Mouse (Mus musculus) B cell, adult 2 months (primary cell): ENCODE measurements around the gene Setd5.
A peak's percentile ranks its signal among the peaks of the same experiment; 100 is the strongest.

Source experiments
- DNase-seq, 2 experiments: peaks; one replicate each; pipeline ENCODE4 v3.0.0; 2022

Gene Setd5

DNA sequence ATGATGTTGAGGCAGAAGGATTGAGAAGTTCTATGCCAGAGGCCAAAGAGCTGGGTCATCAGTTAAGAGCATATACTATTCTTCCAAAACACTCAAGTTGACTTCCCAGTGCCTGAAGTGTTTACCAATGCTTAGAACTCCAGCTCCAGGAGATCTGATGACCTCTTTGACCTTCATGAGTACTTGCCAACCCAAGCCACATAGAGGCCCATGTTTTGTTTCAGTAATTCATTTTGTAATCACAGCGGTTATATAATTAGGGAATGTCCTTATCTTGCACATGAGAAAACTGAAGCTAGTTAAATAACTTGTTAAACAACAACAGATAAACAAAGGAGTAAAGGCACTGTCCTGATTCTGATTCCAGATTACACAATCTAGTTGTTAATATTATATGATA, 67.6 kb downstream of the Setd5 start:
- DNase-seq = no peak

DNA sequence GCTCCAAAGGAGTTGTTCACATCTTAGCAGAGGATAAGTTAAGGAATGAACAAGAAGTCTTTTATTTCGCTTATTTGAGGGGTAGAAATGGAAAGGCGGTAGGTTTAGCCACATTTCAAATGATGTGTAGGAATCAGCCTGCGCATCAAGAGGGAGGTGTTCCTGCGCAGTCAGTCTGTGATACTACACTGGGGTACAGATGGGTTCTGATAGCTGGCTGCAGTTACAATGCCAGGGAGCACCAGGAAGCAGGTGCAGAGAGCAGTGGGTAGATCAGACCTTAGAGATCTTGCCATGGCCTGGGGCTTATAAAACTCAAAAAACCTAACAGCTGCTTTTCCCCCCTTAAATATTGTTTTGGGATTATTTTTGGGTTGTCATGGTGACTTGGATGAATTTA, 68.1 kb downstream of the Setd5 start:
- no peak for DNase-seq

DNA sequence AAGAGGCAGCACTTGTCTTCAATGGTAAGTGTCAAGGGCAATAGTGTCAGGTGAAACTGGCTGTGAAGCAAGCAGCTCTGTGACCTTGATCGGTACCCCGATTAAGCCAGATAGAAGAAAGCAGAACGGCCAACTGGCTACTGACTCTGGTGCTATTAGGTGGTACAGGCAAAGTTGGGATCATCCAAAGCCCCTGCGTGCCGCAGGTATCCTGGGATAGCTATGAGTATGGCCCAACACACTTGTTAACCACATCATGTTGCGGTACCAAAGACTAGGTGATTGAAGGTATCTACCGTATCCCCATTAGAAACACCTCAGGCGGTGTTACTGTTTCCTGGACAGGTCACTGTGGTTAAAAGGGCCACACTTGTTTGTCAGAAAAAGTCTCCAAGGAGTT, 76.9 kb downstream of the Setd5 start:
- no peak for DNase-seq

DNA sequence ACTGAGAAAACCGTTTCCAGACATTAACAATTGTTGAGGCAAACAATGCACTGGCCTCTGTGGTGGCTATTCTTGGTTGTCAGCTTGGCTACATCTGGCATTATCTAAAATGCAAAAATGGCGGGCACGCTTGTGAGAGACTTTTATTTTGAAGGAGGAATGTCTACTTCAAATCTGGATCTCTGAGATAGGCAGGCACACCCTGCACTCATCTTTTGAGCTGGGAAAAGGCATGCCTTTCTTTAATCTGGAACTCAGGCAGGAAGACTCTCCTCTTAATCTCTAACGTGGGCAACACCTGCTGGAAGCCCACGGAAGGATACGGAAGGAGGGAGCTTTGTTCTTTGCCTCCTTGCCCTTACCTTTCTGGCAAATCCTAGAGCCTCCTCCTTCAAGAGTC, 77.7 kb downstream of the Setd5 start:
- no peak for DNase-seq

DNA sequence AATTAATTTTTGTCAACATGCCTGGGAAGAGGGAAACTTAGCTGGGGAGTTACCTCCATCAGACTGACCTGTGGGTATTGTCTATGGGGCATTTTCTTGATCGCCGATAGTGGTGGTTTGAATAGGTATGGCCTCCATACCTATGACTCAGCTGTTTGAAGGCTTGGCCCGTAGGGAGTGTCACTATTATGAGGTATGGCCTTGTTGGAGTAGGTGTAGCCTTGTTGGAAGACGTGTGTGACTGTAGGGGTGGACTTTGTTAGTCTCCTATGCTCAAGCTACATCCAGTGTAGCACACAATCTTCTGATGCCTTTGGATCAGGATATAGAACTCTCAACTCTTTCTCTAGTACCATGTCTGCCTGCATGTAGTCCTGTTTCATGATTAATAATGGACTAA, 78.9 kb downstream of the Setd5 start:
- DNase-seq = no peak

DNA sequence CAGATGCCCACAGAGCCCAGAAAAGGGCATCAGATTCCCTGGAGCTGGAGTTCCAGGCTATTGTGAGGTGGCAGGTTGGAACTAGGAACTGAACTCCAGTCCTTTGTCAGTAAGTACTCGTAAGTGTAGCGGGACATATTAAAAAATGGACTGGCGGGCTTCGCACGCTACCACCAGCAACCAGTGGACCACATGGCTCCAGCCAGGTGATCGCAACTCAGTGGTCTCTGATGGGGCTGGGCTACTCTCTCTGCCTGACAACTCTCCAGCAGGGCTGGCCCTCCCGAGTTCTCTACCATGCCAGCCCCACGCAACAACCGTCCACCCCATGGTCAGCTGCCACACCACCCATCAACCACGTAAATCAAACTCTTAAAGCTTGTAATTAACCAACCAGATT, 82.9 kb downstream of the Setd5 start:
- DNase-seq = no peak

DNA sequence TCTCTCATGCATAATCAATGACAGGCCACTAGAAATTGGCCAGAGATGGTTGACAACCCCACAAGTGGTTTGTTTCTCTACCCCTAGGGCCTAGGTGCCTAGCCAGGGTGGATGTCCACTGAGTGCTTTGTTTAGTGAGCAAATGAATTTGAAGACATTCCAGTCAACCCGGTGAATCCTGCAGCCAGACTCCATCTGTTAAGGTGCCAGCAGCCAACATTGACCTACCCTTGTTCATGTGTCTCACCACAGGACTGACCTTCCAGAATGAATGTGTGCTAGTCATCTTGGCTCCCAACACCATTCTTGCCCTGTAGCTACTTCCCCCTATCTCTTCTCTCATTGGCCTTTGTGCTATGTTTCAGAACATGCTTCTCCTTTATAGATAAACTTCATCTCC, 84.8 kb downstream of the Setd5 start:
- DNase-seq = no peak

DNA sequence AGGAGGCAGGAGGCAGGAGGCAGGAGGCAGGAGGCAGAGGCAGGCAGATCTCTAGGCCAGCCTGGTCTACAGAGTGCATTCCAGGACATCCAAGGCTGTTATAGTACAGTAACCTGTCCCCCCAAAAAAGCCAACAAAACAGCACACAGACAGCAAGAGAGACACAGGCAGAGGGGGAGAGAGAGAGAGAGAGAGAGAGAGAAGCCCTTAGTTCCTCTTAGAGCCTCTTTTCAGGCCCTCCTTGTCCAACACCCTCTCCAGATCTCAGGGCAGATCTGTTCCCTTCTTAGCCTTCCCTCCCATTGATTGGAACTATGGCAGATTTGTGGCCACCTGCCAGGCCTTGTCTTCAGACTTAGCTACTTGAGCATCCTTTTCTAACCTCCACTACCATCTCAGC, 86.3 kb downstream of the Setd5 start:
- no peak for DNase-seq

DNA sequence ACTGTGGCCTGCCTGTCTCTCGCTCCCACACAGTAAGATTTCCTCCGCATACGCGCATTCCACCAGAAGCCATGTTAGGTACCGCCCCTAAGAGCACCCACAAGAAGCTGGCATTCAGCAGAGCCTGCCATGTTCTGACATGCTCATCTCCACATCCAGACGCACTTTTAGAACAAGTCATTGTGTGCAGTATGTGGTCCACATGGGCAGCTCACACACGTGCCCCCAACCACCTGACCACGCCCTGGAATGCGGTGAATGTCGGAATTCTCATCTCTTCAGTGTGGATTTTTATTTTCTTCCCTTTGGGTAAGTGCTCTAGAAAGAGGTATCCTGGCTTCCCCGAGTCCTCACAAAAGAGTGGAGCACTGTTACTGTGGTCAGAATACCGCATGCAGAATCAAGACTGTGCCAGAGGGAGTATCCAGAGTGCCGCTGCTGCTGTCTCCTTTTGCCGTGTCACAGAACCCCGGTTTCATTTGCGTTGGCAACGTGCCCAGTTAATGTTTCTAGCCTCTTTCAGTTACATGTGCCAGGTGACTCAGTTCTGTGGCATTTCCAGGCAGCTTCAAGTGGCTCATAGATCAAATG, 89.6 kb downstream of the Setd5 start:
- DNase-seq = no peak

DNA sequence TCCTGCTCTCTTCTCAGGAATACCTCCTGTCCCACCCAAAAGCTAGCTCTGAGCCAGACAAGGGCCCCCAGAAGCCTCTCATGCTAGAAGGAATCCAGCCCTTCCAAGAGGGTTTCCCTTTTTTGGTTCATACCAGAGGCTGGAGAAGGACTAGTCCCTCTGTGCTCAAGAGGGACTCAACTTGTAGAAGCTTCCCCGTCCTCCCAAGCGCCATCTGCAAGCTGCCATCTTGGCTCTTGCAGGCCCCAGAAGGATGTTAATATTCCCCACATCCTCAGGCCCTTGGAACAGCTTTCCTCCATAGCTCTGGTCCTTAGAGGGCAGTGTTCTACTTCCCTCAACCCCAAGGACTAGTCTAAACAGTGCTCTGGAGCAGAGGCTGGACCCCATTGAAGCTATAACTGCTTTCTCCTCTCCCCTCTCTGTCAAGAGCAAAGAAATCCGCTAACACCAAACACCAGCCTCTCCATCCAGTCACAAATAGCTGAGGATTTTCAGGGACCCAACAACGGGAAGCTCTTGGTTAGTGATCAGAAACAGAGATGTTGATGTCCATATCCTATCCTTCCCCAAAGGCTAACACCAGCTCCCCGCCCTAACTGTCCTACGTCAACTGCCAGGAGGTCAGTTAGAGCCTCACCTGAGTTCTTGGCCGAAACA, 91.3 kb downstream of the Setd5 start:
- no peak for DNase-seq

DNA sequence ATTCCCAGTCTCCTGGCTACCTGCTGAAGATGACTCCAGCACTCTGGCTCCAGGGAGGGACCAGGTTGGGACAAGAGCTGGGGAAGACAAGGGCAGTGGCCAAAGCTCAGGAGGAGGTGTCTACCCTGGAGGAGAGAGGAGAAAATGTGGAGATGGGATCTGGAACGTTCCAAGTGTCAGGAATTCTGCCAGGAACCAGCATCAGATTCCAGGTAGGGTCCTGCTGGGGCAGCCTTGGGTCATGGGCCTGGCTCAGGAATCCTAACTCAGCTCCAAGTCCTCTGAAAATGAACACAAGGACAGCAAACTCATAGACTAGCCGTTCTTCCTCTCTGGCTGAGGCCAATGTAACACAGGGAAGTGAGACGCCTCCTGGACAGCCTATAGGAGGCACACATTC, 92.7 kb downstream of the Setd5 start:
- no peak for DNase-seq

DNA sequence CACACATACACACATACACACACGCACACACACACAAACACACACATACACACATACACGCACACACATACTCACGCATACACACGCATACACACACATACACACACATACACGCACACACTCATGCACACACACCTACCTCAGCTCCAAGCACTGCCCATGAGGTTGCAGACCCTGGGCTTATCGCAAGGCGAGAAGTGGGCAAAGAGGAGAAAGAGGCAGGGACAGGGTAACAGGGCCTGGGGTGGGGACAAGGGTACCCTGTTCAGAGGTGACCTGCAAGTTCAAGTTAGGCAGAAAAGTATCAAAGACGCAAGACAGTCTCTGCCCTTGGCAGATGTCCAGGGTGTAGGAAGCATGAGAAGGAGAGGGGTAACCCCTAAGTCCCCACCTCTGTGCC, 93.5 kb downstream of the Setd5 start:
- no peak for DNase-seq

DNA sequence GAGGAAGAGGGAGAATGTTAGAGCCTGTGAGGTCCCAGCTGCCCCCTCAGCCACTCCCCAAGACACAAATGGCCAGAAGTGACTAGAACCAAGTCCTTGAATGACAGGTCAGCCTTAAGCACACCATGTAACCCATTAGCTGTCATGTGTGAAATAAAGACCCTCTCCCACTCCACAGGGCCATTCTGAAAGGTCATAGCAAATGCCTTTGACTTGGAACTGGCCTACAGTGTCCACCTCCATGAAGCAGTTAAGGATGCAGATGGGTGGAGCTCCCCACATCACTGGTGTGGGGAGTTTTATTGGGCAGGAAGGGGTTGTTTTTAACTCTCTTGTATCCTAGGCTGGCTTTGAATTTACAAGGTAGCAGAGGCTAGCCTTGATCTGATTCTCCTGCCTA, 94.8 kb downstream of the Setd5 start:
- no peak for DNase-seq

DNA sequence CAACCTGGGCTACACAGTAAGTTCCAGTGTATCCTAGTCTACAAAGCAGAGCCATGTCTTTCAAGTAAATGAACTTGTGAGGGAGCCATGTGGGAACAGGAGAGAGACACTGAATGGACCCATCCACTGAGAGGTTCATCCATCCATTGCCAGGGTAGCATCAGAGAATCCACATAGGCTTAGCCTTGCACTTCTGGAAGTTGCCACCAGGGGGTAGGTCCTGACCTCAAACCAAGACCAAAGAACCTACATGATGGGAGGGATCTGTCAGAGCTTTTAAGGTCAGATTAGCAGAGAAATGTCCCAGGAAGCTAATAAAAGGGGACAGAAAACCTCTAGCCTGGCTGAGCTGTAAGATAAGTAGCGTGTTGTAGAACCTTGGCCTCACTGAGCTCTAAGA, 95.4 kb downstream of the Setd5 start:
- peak; percentile 87 to 89 for DNase-seq

DNA sequence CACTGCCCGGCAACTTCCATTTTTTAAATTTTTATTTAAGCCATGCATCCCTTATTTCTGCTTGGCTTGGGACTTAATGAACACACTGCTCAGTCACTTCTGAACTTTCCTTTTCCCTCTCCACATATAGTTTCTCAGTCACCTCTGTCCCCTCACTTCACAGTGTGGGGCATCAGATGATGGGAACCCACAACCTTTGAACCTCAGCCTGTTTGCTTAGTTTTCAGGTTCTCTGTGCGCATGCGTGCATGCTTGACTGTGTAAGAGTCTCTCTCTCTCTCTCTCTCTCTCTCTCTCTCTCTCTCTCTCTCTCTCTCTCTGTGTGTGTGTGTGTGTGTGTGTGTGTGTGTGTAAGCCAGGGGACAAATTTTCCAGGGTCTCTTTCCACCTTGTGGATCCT, 98.3 kb downstream of the Setd5 start:
- no peak for DNase-seq

DNA sequence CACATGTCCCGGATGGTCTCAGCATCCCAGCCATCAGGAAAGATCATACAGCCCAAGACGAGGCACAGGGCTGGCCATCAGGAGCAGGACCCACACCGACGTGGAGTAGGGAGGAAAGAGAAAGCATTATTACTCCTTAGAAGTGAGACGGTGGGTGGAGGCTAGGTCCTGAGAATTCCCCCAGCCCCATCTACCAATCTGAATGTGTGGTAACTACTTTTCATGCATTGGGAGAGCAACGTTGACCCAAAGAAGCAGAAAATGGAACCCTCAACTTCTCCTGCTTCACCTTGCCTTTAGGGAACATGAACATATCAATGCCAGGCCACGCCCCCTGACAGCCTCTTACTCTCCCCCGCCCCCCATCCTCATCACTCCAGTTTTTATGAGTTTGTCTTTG, 99.4 kb downstream of the Setd5 start:
- DNase-seq = no peak

DNA sequence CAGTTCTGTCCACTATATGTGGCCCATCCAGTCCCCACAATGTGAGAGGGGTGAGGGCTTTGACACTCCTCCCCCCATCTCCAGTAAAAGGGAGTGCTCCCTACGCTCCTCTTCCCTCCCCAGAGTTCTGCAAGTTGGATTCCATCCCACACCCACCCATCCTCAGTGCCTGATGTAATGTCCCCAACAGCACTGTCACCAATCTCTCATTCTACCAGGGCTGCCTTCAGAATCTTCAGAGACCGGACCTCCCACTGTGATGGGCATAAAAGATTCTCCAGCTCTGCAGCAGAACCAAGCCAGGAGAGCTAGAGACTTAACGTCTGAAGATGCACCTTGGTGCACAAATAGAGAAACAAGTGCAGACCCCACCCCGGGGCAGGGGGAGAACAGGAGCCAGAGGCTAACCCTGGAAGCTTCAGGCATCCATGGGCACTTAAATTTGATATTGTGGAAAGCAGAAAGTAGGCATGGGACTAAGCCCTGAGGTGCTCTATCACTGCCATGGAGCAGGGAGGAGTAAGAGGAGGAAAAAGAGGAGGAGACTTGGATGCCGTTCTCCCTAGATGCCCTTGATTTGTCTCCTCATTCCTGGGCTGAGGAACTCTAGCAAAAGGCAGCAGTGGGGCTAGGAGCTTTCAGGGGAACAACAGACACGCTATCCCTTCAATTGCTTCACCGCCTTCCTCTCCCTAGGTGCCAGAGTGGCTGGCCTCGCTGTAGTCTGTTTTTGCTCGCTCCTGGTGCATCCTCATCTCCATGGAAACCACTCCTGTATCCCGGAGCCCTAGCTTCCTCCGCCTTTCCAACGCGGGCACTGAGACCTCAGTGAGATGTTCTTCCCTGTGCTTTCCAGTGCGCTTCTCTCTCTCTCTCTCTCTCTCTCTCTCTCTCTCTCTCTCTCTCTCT, 101.4 kb downstream of the Setd5 start:
- DNase-seq = no peak

DNA sequence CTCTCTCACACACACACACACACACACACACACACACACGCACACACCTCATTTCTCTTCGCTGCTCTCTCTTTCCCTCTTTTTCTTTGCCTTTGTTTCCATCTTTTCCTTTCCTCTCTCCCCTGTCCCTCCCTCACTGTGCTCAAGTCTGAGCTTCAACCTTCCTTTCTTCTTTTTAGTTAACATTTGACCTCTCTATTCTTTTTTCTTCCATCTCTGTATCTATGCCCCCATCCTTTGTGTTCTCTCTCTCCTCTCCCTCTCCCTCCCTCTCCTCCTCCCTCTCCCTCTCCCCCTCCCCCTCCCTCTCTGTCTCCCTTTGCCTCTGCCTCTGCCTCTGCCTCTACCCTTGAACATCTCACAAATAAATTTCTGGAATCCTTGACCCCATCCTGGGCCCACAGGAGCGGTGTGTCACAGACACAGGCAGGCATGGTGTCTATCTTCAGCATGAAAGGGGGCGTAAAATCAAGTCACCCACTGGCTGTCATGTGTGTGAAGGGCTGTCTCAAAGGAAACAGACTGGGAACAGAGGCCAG, 102.1 kb downstream of the Setd5 start:
- no peak for DNase-seq

DNA sequence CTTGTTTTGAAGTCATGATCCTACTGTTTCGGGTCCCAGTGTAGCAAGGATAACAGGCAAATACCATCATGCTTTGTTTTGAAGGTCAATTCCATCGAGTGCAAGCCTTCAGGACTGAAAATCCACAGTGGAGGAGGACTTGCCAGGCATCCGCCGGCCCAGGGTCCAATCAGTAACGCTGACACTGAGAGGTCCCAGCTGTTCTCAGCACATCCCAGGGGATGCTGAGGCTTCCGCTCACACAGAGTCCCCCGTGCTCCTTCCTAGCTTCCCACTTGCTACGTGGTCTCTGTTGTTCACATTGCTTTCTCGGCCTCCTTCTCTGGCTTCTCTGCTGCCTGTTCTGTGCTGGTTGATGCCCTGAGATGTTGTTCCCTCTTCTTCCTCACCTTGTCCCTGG, 107.0 kb downstream of the Setd5 start:
- no peak for DNase-seq

DNA sequence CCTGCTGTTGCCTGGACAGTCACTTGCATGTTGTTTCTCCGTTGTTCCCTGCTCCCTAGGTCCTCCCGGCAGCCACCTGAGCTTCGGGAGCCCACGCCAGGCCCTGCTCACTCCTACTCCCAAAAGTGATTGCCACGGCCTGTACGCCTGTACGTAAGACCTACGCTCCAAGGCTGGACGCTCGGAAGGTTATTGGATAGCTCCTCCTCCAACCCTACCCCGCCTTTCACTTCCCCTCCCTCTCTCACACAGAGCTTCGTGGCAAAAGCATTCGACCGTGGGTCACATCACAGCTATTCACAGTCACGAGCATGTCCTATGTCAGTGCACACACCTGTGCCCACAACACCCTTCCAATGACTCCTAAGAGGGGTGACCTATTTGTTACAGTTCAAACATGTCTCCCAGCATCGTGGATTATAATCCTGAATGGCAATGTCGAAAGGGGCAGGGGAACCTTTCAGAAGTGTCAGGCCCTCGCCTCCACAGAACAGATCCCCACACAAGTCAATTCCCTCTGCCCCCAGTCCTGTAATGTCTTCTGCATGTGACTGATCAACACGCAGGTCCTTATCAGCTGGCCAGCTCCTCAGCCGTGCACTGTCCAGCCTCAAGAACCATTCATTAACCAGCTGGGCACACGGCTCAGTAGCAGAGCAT, 107.8 kb downstream of the Setd5 start:
- no peak for DNase-seq

DNA sequence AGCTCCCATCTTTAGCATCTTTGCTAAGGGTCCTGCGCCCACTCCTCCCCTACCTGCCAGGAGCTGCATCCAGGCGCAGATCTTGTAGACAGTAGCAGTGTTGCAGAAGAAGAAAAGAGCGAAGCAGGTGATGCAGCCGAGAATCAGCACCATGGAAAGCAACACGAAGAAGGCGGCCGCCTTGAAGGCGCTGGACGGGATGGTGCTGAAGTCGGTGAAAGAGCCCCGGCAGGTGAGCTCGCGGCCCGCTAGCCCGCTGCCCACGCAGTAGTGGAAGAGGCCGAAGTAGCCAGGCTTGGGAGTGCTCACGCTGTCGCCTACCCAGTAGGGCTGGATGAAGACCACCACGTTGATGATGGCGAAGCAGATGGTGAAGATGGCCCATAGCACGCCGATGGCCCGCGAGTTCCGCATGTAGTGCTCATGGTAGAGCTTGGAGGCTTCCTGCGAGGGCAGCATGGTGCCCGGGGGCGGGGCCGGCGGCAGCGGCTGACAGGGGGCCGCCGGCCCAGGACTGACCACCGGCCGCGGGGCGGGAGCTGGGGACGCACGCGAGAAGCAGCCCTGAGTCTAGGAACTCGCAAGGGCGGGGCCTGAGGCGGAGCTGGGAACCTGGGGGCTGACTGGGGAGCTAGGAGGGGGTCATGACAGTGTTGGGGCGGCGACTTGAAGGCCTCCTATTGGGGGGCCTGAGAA, 116.7 kb downstream of the Setd5 start:
- peak; percentile 52 to 56 for DNase-seq

DNA sequence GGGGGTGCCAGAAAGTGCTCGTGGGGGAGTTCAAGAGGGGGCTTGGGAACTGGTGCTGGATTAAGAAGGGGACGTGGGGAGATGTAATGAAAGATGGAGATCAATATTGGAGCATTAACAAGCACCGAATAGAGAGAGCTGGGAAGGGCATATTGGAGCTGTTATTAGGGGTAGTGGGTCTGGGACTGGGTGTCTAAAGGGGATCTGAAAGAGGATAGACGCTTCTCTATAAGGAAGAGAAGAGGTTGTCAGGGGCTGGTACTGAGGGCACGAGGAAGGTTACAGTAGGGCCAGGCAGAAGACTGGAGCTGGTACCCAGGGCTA, 117.3 kb downstream of the Setd5 start:
- DNase-seq = no peak
